Mouse (Mus musculus): Measurements from ENCODE around the gene Cryzl1. TPM values are rescaled to one million over a fixed set of nuclear protein-coding genes. Genes with fewer than 3 reads are reported as not detected.
A peak's percentile ranks its signal among the peaks of the same experiment; 100 is the strongest.

Gene Cryzl1
- polyA plus RNA-seq, 1 experiment from 2014 or later: 70.3 TPM

- H3K4me3 ChIP-seq (replicated peaks): no peak overlapping the region
- H3K9me3 ChIP-seq: no peaks in the 10 kb centered on the region
- no peaks in the 10 kb centered on the region for H3K27me3 ChIP-seq
- H3K36me3 ChIP-seq: peaks cover 83% of the 10 kb centered on the region
- no peak overlapping the region for H3K9ac ChIP-seq (replicated peaks)
- 89% methylated on average over 7 of the region's 7 CpGs for WGBS
- ATAC-seq (ENCODE audit: insufficient number of reproducible peaks, insufficient read depth, low FRiP score, low TSS enrichment, low read depth): no peak
- no peak overlapping the region for H3K27ac ChIP-seq
- H3K4me2 ChIP-seq: no peak overlapping the region
- H3K4me1 ChIP-seq (replicated peaks): no peaks in the 10 kb centered on the region
Measured at GRCm38 (mm10) chr16:91710241-91710640, 18.5 kb downstream of the Cryzl1 start.

- H3K27ac ChIP-seq: 0 out of 2 replicates have a peak overlapping the region, but pooled peaks have one; percentile 51
Measured at GRCm38 (mm10) chr16:91704603-91705340, 24.0 kb downstream of the Cryzl1 start.

GRCm38 (mm10) chr16:91702771-91703188 is 26.0 kb downstream of the Cryzl1 start:
- no peak for ATAC-seq (ENCODE audit: insufficient number of reproducible peaks, insufficient read depth, low FRiP score, low TSS enrichment, low read depth)
- H3K36me3 ChIP-seq: peaks cover 66% of the 10 kb centered on the region
- no peak overlapping the region for H3K4me3 ChIP-seq (replicated peaks)
- no peaks in the 10 kb centered on the region for H3K27me3 ChIP-seq
- peaks cover 6% of the 10 kb centered on the region; the same call in 1 of the 2 replicates for H3K4me1 ChIP-seq (replicated peaks)
- H3K27ac ChIP-seq: 0 out of 2 replicates have a peak overlapping the region, but pooled peaks have one; percentile 12
- H3K9ac ChIP-seq (replicated peaks): no peak overlapping the region
- 58% methylated on average over 3 of the region's 3 CpGs for WGBS
- no peak overlapping the region for H3K4me2 ChIP-seq
- H3K9me3 ChIP-seq: no peaks in the 10 kb centered on the region

More at GRCm38 (mm10) chr16:91704603-91705340, 24.0 kb downstream of the Cryzl1 start:
- no peak overlapping the region for H3K4me3 ChIP-seq (replicated peaks)
- H3K27me3 ChIP-seq: no peaks in the 10 kb centered on the region
- H3K36me3 ChIP-seq: peaks cover 64% of the 10 kb centered on the region
- H3K4me1 ChIP-seq (replicated peaks): peaks cover 6% of the 10 kb centered on the region; the same call in 1 of the 2 replicates
- H3K9ac ChIP-seq (replicated peaks): no peak overlapping the region
- no peaks in the 10 kb centered on the region for H3K9me3 ChIP-seq
- WGBS: 82% methylated on average over 14 of the region's 14 CpGs
- no peak for ATAC-seq (ENCODE audit: insufficient number of reproducible peaks, insufficient read depth, low FRiP score, low TSS enrichment, low read depth)
- no peak overlapping the region for H3K4me2 ChIP-seq

DNA sequence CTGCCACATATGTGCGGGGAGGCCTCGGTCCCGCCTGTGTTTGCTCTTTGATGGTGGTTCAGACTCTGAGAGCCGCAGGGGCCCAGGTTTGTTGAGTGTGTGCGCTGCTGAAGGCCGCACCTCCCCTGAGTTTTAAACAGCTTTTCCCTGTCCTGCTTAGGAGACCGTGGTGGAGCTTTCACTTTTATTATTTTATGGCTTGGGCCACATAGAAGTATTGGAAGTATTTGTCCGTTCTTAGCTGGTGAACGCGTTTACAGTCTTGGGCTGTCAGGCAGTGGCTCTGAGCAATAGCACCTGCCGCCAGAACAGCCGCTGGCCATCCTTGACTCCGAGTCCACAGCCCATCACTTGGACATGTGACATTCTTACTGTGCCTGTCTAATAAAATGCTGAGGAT is 26.9 kb downstream of the Cryzl1 start:
- no peaks in the 10 kb centered on the region for H3K27me3 ChIP-seq
- 69% methylated on average over 13 of the region's 13 CpGs for WGBS
- no peak overlapping the region for H3K9ac ChIP-seq (replicated peaks)
- ATAC-seq (ENCODE audit: insufficient number of reproducible peaks, insufficient read depth, low FRiP score, low TSS enrichment, low read depth): no peak
- peaks cover 66% of the 10 kb centered on the region for H3K36me3 ChIP-seq
- no peak overlapping the region for H3K27ac ChIP-seq
- H3K4me1 ChIP-seq (replicated peaks): peaks cover 6% of the 10 kb centered on the region; the same call in 1 of the 2 replicates
- H3K4me3 ChIP-seq (replicated peaks): no peak overlapping the region
- no peaks in the 10 kb centered on the region for H3K9me3 ChIP-seq
- H3K4me2 ChIP-seq: no peak overlapping the region

- WGBS: 90% methylated on average over 1 of the region's 1 CpGs
- Histone ChIP-seq H3K9ac (replicated peaks) (no peak overlapping the region), H3K9me3 (no peaks in the 10 kb centered on the region), H3K36me3 (peaks cover 58% of the 10 kb centered on the region), H3K4me1 (replicated peaks) (peaks cover 14% of the 10 kb centered on the region), H3K27ac (no peak overlapping the region), H3K4me2 (no peak overlapping the region), H3K27me3 (no peaks in the 10 kb centered on the region), H3K4me3 (replicated peaks) (no peak overlapping the region)
- no peak for ATAC-seq (ENCODE audit: insufficient number of reproducible peaks, insufficient read depth, low FRiP score, low TSS enrichment, low read depth)
Measured at GRCm38 (mm10) chr16:91698995-91699394, 29.8 kb downstream of the Cryzl1 start.

DNA sequence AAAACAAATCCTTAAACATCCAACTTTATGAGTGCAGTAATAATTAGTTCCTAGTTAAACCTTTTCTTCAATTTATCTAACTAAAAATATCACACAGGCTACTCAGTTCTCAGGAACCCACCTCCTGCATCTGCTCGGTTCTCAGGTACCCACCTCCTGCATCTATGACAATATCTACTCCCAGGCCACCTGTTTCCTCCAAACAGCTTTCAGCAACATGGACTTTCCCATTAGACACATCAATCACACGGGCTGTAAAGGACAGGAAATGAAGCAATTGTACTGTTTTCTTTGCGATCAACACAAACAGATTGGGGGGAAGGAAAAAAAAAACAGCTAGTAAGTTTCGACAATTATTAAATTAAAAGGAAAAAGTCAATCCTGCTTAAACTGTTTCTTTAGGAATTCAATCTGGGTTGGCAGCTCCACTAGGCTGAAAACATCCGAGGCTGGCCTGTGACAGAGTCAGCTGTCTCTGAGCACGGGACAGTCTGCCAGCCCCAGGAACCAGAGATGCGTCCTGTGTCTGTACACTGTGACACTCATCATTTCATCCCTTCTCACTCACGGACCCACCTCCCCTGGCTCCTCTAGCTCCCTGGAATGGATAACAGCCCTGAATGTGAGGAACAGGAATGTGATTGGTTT is 33.5 kb downstream of the Cryzl1 start:
- Histone ChIP-seq H3K9ac (replicated peaks) (no peak overlapping the region), H3K4me1 (replicated peaks) (peaks cover 8% of the 10 kb centered on the region; the same call in 1 of the 2 replicates), H3K4me2 (no peak overlapping the region), H3K4me3 (replicated peaks) (no peak overlapping the region), H3K27ac (0 out of 2 replicates have a peak overlapping the region, but pooled peaks have one; percentile 17), H3K9me3 (no peaks in the 10 kb centered on the region), H3K36me3 (peaks cover 46% of the 10 kb centered on the region), H3K27me3 (no peaks in the 10 kb centered on the region)
- 47% methylated on average over 8 of the region's 8 CpGs for WGBS
- no peak for ATAC-seq (ENCODE audit: insufficient number of reproducible peaks, insufficient read depth, low FRiP score, low TSS enrichment, low read depth)

- Histone ChIP-seq H3K4me2 (no peak overlapping the region), H3K27ac (no peak overlapping the region), H3K4me1 (replicated peaks) (peaks cover 11% of the 10 kb centered on the region; the same call in 1 of the 2 replicates), H3K4me3 (replicated peaks) (no peak overlapping the region), H3K27me3 (no peaks in the 10 kb centered on the region), H3K9ac (replicated peaks) (no peak overlapping the region; the same call in 1 of the 2 replicates), H3K36me3 (peaks cover 40% of the 10 kb centered on the region), H3K9me3 (no peaks in the 10 kb centered on the region)
- ATAC-seq (ENCODE audit: insufficient number of reproducible peaks, insufficient read depth, low FRiP score, low TSS enrichment, low read depth): peak; percentile 71
- 31% methylated on average over 14 of the region's 14 CpGs for WGBS
Measured at GRCm38 (mm10) chr16:91694455-91695084, 34.2 kb downstream of the Cryzl1 start.

DNA sequence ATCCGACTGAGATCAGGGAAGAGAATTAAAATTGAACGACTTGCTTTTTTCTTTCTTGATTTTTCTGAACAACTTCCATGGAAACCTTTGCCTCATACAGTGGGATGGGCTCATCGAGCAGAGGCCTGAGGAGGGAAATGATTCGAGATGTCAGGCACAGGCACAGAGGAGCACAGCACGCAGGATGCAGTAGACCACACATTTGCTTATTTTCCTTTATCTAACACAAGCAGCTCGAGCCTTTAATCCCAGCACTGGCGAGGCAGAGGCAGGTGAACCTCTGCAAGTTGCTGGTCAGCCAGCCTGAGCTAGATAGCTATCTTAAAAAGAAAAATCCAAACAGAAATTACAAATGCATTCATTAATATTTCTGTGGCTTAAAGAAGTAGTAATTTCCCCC is 39.0 kb downstream of the Cryzl1 start:
- 49% methylated on average over 7 of the region's 7 CpGs for WGBS
- no peak for ATAC-seq (ENCODE audit: insufficient number of reproducible peaks, insufficient read depth, low FRiP score, low TSS enrichment, low read depth)
- Histone ChIP-seq H3K4me2 (no peak overlapping the region; the same call in 1 of the 2 replicates), H3K9me3 (no peaks in the 10 kb centered on the region), H3K4me3 (replicated peaks) (no peak overlapping the region), H3K4me1 (replicated peaks) (peaks cover 23% of the 10 kb centered on the region), H3K36me3 (peaks cover 25% of the 10 kb centered on the region), H3K27me3 (no peaks in the 10 kb centered on the region), H3K9ac (replicated peaks) (no peak overlapping the region), H3K27ac (no peak overlapping the region)

GRCm38 (mm10) chr16:91688619-91689334 is 40.0 kb downstream of the Cryzl1 start, which contains the start of gene Donson:
Donson (minus strand) TSS chr16:91688770.
- H3K4me1 ChIP-seq (replicated peaks): peaks cover 19% of the 10 kb centered on the region
- no peaks in the 10 kb centered on the region for H3K9me3 ChIP-seq
- H3K36me3 ChIP-seq: peaks cover 30% of the 10 kb centered on the region
- WGBS: 1% methylated on average over 70 of the region's 71 CpGs
- H3K9ac ChIP-seq (replicated peaks): peak within 1 kb of the TSS; percentile 94
- H3K4me3 ChIP-seq (replicated peaks): peak within 1 kb of the TSS; percentile 89
- peak; percentile 98 for ATAC-seq (ENCODE audit: insufficient number of reproducible peaks, insufficient read depth, low FRiP score, low TSS enrichment, low read depth)
- H3K4me2 ChIP-seq: peak within 1 kb of the TSS; percentile 77
- H3K27me3 ChIP-seq: no peaks in the 10 kb centered on the region
- peak within 1 kb of the TSS; percentile 82 for H3K27ac ChIP-seq

- no peaks in the 10 kb centered on the region for H3K9me3 ChIP-seq
- H3K9ac ChIP-seq (replicated peaks): peak overlapping the region; percentile 94
- ATAC-seq (ENCODE audit: insufficient number of reproducible peaks, insufficient read depth, low FRiP score, low TSS enrichment, low read depth): peak; percentile 54
- H3K4me3 ChIP-seq (replicated peaks): peak overlapping the region; percentile 89
- H3K4me2 ChIP-seq: peak overlapping the region; percentile 77
- peaks cover 19% of the 10 kb centered on the region for H3K4me1 ChIP-seq (replicated peaks)
- peak overlapping the region; percentile 82 for H3K27ac ChIP-seq
- H3K36me3 ChIP-seq: peaks cover 33% of the 10 kb centered on the region
- no peaks in the 10 kb centered on the region for H3K27me3 ChIP-seq
- WGBS: 1% methylated on average over 48 of the region's 51 CpGs
Measured at GRCm38 (mm10) chr16:91688023-91688618, 40.7 kb downstream of the Cryzl1 start.

All from limb, embryonic 12.5 days (tissue).